Mouse (Mus musculus) bone marrow macrophage, adult 2 months (primary cell): ENCODE results near the gene Cenpp. TPM values are rescaled to one million over a fixed set of nuclear protein-coding genes. Genes with fewer than 3 reads are reported as not detected.

ENCODE experiments used
- H3K27ac ChIP-seq: 2 replicates; pipeline ENCODE4 v1.5.1; 2012; ENCODE audit warnings: low read depth, low read length; ENCODE audit not compliant: insufficient read depth
- H3K4me1 ChIP-seq: 2 replicates; pipeline ENCODE4 v1.6.1; 2012; ENCODE audit warnings: low read length; ENCODE audit not compliant: control insufficient read depth, insufficient read depth
- H3K4me3 ChIP-seq: 2 replicates; pipeline ENCODE4 v1.5.1; 2012; ENCODE audit warnings: mild to moderate bottlenecking, low read length, moderate library complexity; ENCODE audit not compliant: insufficient read depth
- CTCF ChIP-seq: IDR thresholded peaks from 2 replicates; pipeline ENCODE4 v1.5.1; 2012; ENCODE audit warnings: low read depth, mild to moderate bottlenecking, low read length, moderate library complexity
- POLR2A ChIP-seq: IDR thresholded peaks from 2 replicates; pipeline ENCODE4 v1.6.1; 2012; ENCODE audit warnings: mild to moderate bottlenecking, low read depth, low read length, borderline replicate concordance
- polyA plus RNA-seq: library from polyadenylated mRNA; stranded (reverse); fragments of >200 nt; gene quantifications from 2 replicates; pipeline ENCODE4 v1.2.4, GENCODE M21; 2012; ENCODE audit not compliant: missing spikeins, insufficient read depth, insufficient read length

Cenpp gene
- 6.9 and 8.3 TPM in 2 replicates for polyA plus RNA-seq

DNA sequence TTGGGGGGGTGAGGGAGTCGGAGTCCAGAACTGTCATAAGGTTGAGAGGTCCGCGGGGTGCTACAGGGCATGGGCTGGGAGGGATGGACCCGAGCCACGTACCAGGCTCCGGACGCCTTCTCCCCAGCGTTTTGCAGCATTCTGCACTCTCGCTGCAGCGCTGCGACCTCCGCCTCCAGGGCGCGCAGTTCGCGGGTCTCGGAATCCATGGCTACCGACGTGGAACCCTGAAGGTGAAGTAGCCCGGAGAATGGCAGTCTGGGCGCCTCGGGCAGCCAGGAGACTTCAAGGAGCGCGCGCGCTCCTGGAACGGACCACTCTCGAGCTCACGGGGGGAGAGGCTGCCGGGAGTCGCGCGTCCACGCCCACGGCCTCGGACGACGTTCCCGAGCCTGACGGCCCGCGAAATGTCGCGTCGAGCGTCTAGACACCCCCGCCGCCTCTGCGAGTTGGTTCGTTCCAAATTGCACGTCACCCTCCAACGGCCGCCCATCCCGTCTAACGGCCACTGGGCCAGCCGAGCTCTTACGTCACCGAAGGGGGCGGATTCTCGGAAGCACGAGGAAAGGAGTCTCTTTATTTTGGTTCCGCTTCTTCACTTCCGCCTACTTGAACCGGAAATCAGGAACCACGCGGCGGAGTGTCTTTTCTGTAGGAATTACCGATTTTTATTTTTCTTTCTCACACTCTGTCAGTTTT is at the start of gene Cenpp, which contains the start of gene Nol8:
Gene Cenpp (minus strand): TSS at position 305 of the 699 bp plus-strand sequence.
Gene Nol8 (plus strand): TSS at position 598 of the 699 bp plus-strand sequence.
- peaks cover 3% of the 10 kb centered on the region; the same call in 1 of the 2 replicates for H3K4me1 ChIP-seq

DNA sequence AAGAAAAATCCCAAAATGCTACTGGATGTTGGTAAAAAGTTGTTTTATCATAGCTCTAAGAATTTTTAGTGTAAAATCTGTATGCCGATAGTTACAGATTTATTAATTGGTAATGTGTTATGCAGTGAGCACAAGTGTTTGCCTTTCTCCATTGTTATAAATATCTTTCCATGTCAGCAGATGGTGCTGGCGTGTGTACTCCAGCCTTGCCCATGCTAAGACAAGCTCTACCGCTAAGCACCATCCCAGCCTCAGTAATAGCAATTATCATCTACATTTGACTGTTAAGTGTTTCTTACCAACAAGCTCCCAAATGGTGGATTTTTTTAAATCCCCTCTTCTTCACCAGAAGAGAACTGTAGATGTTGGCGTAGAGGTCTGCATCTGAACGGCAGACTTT is 38.5 kb upstream of the Cenpp start:
- Histone ChIP-seq H3K4me1 (no peaks in the 10 kb centered on the region), H3K4me3 (no peak overlapping the region), H3K27ac (no peak overlapping the region)
- TF ChIP-seq CTCF (no peak), POLR2A (no peak)

More for the DNA sequence above, at the start of gene Cenpp, which contains the start of gene Nol8:
- Histone ChIP-seq H3K4me3 (peak within 1 kb of the TSS; percentile 91), H3K27ac (peak within 1 kb of the TSS; percentile 69)
- TF ChIP-seq POLR2A (no peak), CTCF (no peak)

DNA sequence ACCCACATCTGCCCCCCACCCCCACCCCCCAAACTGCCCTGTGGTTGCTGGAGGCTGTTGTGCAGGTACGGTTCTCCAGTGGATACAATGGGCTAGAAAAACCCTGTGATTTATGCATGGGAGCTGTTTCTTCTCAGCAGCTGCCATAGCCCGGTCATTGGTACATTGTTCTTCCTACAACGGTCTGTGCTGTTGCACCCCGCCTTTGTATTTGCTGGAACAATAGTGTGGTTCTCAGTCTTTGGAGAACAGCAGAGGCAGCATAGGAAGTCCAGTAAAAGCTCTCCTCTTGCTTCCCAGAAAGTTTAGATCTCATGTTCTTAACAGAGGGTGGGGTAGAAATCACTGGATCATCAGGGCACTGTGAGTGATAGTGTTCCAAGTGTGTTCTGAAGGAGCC is 31.7 kb upstream of the Cenpp start:
- H3K4me1 ChIP-seq: peaks cover 13% of the 10 kb centered on the region
- TF ChIP-seq CTCF (no peak), POLR2A (no peak)
- peak overlapping the region; percentile 39 for H3K4me3 ChIP-seq
- H3K27ac ChIP-seq: peak overlapping the region; percentile 60

- TF ChIP-seq CTCF: no peak
- no peak for TF ChIP-seq POLR2A
- Histone ChIP-seq H3K27ac (peak overlapping the region; percentile 19; the same call in 1 of the 2 replicates), H3K4me3 (peak overlapping the region; percentile 92), H3K4me1 (peaks cover 15% of the 10 kb centered on the region)
These were observed 29.8 kb upstream of the Cenpp start for GRCm38 (mm10) chr13:49682233-49682846.

GRCm38 (mm10) chr13:49681351-49682232 is 29.0 kb upstream of the Cenpp start, which contains the start of gene Iars:
TSS of gene Iars (plus strand) at chr13:49682100.
- no peak for TF ChIP-seq POLR2A
- no peak for TF ChIP-seq CTCF
- Histone ChIP-seq H3K4me1 (peaks cover 15% of the 10 kb centered on the region), H3K4me3 (peak within 1 kb of the TSS; percentile 92), H3K27ac (peak within 1 kb of the TSS; percentile 44)

- Histone ChIP-seq H3K4me3 (no peak overlapping the region), H3K27ac (no peak overlapping the region), H3K4me1 (peaks cover 2% of the 10 kb centered on the region)
- no peak for TF ChIP-seq CTCF
- TF ChIP-seq POLR2A: no peak
These were observed 25.2 kb upstream of the Cenpp start for GRCm38 (mm10) chr13:49677793-49678192.

DNA sequence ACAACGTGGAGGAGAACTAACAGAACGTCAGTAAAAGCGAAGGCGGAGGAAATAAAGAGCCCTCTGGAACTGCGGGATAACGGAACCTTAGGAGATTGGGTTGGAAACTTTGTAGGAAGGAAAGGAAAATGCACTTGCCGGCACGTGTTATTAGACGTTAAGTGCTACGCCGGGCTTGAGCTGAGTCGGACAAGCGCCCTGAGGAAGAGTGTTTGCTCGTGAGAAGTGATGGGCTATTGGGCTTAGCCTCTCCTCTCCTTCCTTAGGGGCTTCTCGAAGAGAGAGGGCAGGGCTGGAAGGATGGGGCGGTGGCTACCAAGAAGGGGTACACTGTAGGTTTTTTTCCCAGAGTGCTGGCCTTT is 576 bp upstream of the Cenpp start:
- Histone ChIP-seq H3K4me3 (peak overlapping the region; percentile 91), H3K27ac (peak overlapping the region; percentile 69), H3K4me1 (peaks cover 3% of the 10 kb centered on the region; the same call in 1 of the 2 replicates)
- TF ChIP-seq CTCF: no peak
- no peak for TF ChIP-seq POLR2A

- H3K4me3 ChIP-seq: peak overlapping the region; percentile 89
These were observed 719 bp downstream of the Cenpp start for GRCm38 (mm10) chr13:49651781-49652351.

DNA sequence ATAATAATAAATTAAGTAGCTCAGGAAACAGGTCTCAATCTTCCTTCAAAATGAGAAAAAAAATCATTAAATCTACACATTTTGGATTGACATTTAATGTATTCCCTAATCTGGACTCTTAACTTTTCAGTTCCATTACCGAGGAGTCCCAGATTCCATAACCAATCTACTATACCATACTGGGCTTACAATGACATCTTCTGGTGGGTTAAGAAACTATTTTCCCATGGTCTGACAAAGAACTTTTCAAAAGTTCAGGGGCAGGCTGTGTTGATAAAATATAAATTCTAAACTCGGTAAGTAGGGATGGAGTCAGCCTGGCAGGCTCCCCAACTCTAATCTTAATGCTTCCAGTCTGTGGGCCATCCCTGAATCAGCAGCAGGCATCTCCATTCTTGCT is 1.4 kb downstream of the Cenpp start:
- Histone ChIP-seq H3K4me3 (no peak overlapping the region), H3K27ac (no peak overlapping the region), H3K4me1 (peaks cover 3% of the 10 kb centered on the region; the same call in 1 of the 2 replicates)
- no peak for TF ChIP-seq POLR2A
- TF ChIP-seq CTCF: no peak

More at GRCm38 (mm10) chr13:49651781-49652351, 719 bp downstream of the Cenpp start:
- no peak overlapping the region for H3K27ac ChIP-seq
- H3K4me1 ChIP-seq: peaks cover 3% of the 10 kb centered on the region; the same call in 1 of the 2 replicates
- TF ChIP-seq POLR2A (no peak), CTCF (no peak)
